Mouse (Mus musculus): ENCODE results near the gene Katnb1.

Katnb1 gene

DNA sequence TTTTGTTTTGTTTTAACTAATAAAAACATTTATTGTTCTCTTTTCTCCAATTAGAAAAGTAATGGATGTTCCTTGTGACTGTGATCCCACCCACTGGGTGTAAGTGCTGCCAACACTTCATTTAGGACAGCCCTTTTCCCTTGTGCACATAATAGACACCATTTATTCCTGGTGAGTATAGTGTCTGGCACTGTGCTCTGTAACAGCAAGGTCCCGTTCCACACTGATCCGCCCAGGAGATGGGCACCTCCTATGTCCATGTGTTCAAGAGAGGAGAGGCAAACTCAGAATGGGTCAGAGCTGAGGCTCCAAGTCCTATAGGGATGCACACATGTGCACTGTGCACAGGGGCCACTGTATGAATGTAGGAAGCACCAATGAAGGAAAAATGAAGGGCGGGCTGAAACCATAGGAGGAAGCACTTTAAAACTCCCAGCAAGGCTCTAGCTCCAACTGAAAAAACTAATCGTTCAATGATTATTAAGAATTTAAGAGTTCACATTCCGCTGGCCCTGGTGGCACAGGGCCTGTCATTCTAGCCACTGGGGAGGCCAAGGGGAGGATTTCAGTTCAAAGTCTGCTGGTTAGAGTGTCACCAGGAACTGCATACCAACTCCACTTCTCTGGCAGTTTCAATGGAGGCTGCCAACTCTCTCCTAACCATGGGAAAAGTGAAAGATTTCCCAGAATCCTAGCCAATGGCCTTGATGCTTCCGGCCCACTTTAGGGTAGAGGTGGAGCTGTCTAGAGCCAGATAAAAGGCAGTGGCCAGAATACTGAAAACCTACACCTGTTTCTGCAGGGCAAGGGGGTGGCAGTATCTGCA lies 63.0 kb downstream of the Katnb1 start:
- Histone ChIP-seq H3K4me3 (replicated peaks; ENCODE audit: low read length) (0 out of 2 replicates have a peak overlapping the region, but pooled peaks have one; percentile 17), H3K4me1 (replicated peaks; ENCODE audit: low read depth, low read length) (peaks cover 78% of the 10 kb centered on the region), H3K36me3 (ENCODE audit: insufficient read depth, low read length) (no peaks in the 10 kb centered on the region), H3K27me3 (ENCODE audit: insufficient read depth, low read length) (no peaks in the 10 kb centered on the region), H3K9me3 (ENCODE audit: low read length) (no peaks in the 10 kb centered on the region)
- TF ChIP-seq POU5F1 (IDR thresholded peaks at IDR 0.05; ENCODE audit: borderline replicate concordance, low read length) (no peak), NANOG (IDR thresholded peaks at IDR 0.05; ENCODE audit: borderline replicate concordance, low read length) (peak; percentile 44; the same call in 1 of the 2 replicates), CTCF (conservative IDR thresholded peaks at IDR 0.05; ENCODE audit: low read length) (no peak)

DNA sequence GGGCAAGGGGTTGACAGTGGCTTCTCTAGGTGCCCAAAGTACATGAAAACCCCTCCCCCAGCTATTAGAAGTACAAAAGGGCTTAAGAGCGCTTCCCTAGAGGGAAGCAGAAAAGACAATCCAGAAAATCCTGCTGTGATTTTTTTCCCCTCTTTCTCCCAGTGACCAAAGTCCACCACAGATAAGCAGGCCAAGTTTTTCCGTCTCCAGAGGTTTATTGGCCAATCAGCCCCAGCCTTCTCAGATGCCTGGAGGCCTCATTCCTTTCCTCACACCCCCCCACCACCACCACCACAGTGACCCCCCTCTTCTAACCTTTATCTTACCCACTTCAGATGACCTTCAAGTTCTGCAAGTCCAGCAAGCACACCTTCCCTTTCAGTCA lies 63.6 kb downstream of the Katnb1 start:
- Histone ChIP-seq H3K4me1 (replicated peaks; ENCODE audit: low read depth, low read length) (peaks cover 78% of the 10 kb centered on the region), H3K27me3 (ENCODE audit: insufficient read depth, low read length) (no peaks in the 10 kb centered on the region), H3K9me3 (ENCODE audit: low read length) (no peaks in the 10 kb centered on the region), H3K4me3 (replicated peaks; ENCODE audit: low read length) (0 out of 2 replicates have a peak overlapping the region, but pooled peaks have one; percentile 17), H3K36me3 (ENCODE audit: insufficient read depth, low read length) (no peaks in the 10 kb centered on the region)
- TF ChIP-seq POU5F1 (IDR thresholded peaks at IDR 0.05; ENCODE audit: borderline replicate concordance, low read length) (no peak), CTCF (conservative IDR thresholded peaks at IDR 0.05; ENCODE audit: low read length) (no peak), NANOG (IDR thresholded peaks at IDR 0.05; ENCODE audit: borderline replicate concordance, low read length) (no peak)

DNA sequence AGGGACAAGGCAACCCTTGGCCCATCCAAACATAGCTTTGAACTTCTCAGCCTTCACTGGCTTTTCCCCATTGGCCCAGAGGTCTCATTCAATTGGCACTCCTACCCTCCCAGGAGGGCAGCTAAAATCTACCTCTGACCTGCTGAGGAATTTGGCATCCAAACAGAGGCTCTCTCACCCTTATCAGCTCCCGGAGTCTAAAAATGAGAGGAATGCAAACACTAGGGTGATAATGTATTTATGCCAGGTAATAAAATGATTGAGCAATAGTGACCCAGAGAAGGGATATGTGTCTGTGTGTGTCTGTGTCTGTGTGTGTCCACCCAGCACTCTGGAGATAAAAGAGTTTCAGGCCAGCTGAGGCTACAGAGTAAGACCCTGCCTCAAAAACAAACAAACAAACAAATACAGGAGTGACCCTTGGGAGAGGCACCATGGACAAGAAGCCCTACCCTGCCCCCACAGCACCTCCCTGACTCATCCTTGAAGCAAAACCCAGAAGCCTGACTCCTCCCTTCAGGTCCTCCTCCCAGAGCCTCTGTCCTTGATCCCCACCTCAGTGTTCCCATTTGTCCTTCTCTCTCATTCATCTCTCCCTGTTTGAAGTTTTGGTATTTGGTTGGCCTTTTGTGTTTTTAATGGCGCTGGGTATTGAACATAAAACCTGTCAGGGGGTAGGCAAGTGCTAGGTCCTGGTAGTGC lies 65.2 kb downstream of the Katnb1 start:
- Histone ChIP-seq H3K4me1 (replicated peaks; ENCODE audit: low read depth, low read length) (peaks cover 66% of the 10 kb centered on the region), H3K4me3 (replicated peaks; ENCODE audit: low read length) (no peak overlapping the region), H3K9me3 (ENCODE audit: low read length) (no peaks in the 10 kb centered on the region), H3K27me3 (ENCODE audit: insufficient read depth, low read length) (peaks cover 2% of the 10 kb centered on the region; the same call in 1 of the 2 replicates), H3K36me3 (ENCODE audit: insufficient read depth, low read length) (no peaks in the 10 kb centered on the region)
- no peak for TF ChIP-seq CTCF (conservative IDR thresholded peaks at IDR 0.05; ENCODE audit: low read length)
- TF ChIP-seq POU5F1 (IDR thresholded peaks at IDR 0.05; ENCODE audit: borderline replicate concordance, low read length), result no peak
- no peak for TF ChIP-seq NANOG (IDR thresholded peaks at IDR 0.05; ENCODE audit: borderline replicate concordance, low read length)

DNA sequence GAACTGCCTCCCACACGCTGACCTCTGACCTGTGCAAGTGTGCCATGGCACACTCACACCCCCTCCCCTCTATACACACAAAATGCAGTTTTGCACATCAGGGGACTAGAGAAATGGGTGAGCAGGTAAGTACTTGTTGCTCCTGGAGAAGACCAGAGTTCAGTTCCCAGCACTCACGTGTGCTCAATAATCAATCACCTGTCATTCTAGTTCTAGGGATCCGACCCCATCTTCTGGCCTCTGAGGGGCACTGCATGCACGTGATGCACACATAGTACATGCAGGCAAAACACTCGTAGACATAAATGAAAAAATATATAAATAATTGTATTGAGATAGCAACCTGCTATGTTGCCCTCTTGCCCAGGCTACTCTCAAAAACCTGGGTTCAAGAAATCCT lies 65.9 kb downstream of the Katnb1 start:
- Histone ChIP-seq H3K27me3 (ENCODE audit: insufficient read depth, low read length) (peaks cover 2% of the 10 kb centered on the region; the same call in 1 of the 2 replicates), H3K36me3 (ENCODE audit: insufficient read depth, low read length) (no peaks in the 10 kb centered on the region), H3K4me3 (replicated peaks; ENCODE audit: low read length) (no peak overlapping the region), H3K4me1 (replicated peaks; ENCODE audit: low read depth, low read length) (peaks cover 60% of the 10 kb centered on the region), H3K9me3 (ENCODE audit: low read length) (no peaks in the 10 kb centered on the region)
- TF ChIP-seq POU5F1 (IDR thresholded peaks at IDR 0.05; ENCODE audit: borderline replicate concordance, low read length) (no peak), CTCF (conservative IDR thresholded peaks at IDR 0.05; ENCODE audit: low read length) (peak; percentile 31)

DNA sequence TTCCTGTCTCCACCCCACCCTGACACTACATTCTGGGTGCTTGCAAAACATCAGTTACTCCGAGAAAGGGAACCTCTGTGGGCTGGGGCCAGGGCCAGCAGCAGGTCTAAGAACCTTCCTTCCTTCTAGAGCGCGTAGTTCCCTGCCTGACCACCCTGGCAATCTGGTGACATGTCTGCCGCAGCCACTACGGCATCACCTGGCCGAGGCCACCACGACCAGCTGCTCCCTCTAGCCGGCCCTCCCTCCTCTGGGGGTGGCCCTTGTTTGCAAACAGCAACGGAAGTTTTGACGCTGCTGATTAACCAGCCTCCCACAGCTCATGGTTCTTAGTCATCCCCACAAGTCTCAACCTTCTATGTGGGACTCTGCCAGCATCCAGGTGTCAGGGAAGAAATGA lies 68.4 kb downstream of the Katnb1 start:
- peaks cover 2% of the 10 kb centered on the region; the same call in 1 of the 2 replicates for H3K27me3 ChIP-seq (ENCODE audit: insufficient read depth, low read length)

DNA sequence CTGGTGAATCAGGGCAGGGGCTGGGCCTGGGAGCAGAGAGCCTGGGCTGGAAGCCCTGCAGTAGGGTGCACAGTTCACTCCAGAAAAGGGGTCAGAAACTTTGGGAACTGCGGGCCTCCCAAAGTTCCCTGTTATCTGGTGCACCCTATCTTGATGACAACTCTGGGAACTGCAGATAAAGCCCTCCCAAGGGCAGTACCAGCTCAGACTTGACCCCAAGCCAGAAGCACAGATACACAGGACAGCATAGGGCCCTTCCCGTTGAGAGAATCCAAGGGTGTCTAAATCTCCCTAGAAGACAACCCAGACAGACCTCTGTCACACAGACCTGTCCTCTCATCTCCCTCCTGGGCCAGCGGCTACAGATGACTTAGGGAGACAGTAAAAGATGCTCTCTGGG lies 69.6 kb downstream of the Katnb1 start:
- Histone ChIP-seq H3K27me3 (ENCODE audit: insufficient read depth, low read length) (peaks cover 2% of the 10 kb centered on the region; the same call in 1 of the 2 replicates), H3K36me3 (ENCODE audit: insufficient read depth, low read length) (no peaks in the 10 kb centered on the region), H3K4me3 (replicated peaks; ENCODE audit: low read length) (no peak overlapping the region), H3K4me1 (replicated peaks; ENCODE audit: low read depth, low read length) (peaks cover 28% of the 10 kb centered on the region), H3K9me3 (ENCODE audit: low read length) (no peaks in the 10 kb centered on the region)
- TF ChIP-seq NANOG (IDR thresholded peaks at IDR 0.05; ENCODE audit: borderline replicate concordance, low read length) (no peak), POU5F1 (IDR thresholded peaks at IDR 0.05; ENCODE audit: borderline replicate concordance, low read length) (no peak), CTCF (conservative IDR thresholded peaks at IDR 0.05; ENCODE audit: low read length) (no peak)

More for the DNA sequence above, 68.4 kb downstream of the Katnb1 start:
- Histone ChIP-seq H3K4me1 (replicated peaks; ENCODE audit: low read depth, low read length) (peaks cover 39% of the 10 kb centered on the region), H3K4me3 (replicated peaks; ENCODE audit: low read length) (no peak overlapping the region), H3K9me3 (ENCODE audit: low read length) (no peaks in the 10 kb centered on the region), H3K36me3 (ENCODE audit: insufficient read depth, low read length) (no peaks in the 10 kb centered on the region)
- TF ChIP-seq POU5F1 (IDR thresholded peaks at IDR 0.05; ENCODE audit: borderline replicate concordance, low read length) (no peak), NANOG (IDR thresholded peaks at IDR 0.05; ENCODE audit: borderline replicate concordance, low read length) (no peak), CTCF (conservative IDR thresholded peaks at IDR 0.05; ENCODE audit: low read length) (no peak)
